Mouse (Mus musculus) fibroblast of lung, adult 2 months (primary cell): ENCODE data around the gene Mindy3.

ENCODE experiments used
- DNase-seq: peaks from one replicate; pipeline ENCODE4 v3.0.0-alpha.2; 2011; ENCODE audit warnings: low read depth

The Mindy3 gene

DNA sequence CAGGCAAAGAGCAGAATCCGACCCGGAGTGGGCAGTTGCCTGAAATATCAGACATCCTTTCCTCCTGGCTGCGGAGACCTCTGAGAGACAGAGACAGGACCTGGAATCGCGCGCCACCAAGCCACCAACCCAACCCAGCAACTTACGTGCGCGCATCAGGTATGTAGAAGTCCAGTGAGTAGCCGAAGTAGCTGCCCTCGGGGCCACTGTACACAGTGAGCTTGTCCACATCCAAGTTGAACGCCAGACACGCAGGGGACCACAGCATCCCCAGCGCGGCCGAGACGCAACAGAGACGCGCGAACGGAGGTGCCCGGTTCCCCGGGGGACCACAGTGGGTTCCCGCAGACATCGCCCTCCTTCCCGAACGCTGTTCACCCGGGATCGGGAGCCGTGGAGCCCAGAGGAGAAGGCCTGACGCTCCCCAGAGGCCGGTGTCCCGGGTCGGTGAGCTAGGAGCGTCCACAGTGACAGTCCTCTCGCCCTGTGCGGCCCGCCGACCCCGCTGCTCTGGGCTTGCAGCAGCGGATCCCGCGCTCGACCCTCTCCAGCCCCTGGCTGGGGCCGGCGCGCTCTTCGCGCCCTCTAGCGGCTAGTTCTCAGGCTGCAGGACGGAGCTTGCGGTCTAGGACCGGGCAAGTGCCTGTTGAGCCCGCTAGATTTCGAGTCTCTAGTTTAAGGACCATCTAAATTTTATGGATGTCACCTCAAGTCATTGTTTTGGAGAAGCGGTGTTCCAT, 117.7 kb downstream of the Mindy3 start, which contains the start of gene Itga8:
TSS of gene Itga8 (minus strand) at position 492 of the 740 bp plus-strand sequence.
- no peak for DNase-seq

DNA sequence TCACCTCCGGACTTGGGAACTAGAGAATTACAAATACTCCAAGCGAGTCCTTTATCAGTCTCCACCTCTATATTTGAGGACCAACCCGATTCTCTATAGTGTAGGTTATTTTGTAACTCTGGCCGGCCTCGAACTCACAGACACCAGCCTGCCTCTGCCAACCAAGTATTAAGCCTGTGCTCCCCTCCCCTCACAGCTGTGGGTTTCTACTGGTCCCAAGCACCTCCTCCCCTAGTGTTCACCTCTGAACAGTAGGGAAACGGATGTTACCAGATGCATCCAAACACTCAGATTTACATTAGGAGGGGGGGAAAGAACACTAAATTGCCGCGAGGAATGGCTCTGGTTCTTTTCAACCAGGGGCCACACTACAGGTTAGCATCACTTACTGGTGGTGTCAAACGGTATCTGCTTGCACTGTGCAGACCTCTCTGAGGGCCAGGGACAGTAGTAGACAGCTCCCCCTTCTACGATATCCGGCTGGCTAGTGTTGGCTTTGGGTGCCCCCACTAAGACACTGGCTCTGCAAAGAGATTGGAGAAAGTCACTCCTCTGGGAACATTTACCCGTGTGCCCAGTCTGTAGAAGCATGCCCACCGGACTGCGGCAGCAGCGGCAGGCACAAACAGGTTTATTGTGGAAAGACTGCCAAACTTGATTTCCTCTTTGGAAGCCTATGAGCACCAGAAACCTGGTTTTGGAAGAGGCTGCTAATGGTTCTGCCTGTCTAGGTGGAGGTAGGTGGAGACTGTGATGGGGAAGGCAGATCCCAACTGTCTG, 118.6 kb downstream of the Mindy3 start:
- no peak for DNase-seq

DNA sequence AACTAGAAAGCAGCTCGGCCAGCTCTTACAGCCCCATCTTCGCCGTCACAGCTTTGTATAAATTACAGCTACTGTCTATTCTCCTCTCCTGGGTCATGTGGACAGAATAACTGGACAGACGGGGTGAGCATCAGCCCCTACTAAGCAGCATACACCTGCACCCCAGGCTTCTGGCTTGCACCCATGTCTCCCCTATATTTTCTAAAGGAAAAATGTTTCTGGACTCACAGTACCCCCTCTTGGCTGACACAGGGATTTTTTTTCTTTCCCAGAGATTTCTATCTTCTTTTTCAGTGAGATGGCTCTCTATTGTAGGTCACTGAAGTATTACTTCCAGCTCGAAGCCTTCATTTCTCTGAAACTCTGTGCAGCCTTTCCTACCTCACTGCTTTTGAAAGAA, 122.0 kb downstream of the Mindy3 start:
- no peak for DNase-seq
